Mouse (Mus musculus): ENCODE measurements around the gene Mrpl50. TPM values are rescaled to one million over a fixed set of nuclear protein-coding genes. Genes with fewer than 3 reads are reported as not detected.
"Not testable (repeated sequence)": the region's sequence is repeated elsewhere in the genome, so short reads cannot be mapped to it uniquely, and the experiment has no call there.

Mrpl50 gene
- polyA plus RNA-seq, 1 experiment, result 0.29 TPM

GRCm38 (mm10) chr4:49480104-49480760 is 40.7 kb downstream of the Mrpl50 start:
- H3K36me3 ChIP-seq (ENCODE audit: control insufficient read depth), result no peaks in the 10 kb centered on the region; the same call in none of the 2 replicates
- H3K4me1 ChIP-seq (ENCODE audit: control insufficient read depth), result peaks cover 56% of the 10 kb centered on the region
- TF ChIP-seq GATA1 (IDR thresholded peaks at IDR 0.05; ENCODE audit: low read length), result no peak
- TF ChIP-seq TAL1 (IDR thresholded peaks at IDR 0.05; ENCODE audit: low read length), result no peak
- no peak overlapping the region for H3K4me3 ChIP-seq (replicated peaks)
- H3K9me3 ChIP-seq (ENCODE audit: control insufficient read depth, low read length), result no peaks in the 10 kb centered on the region
- no peaks in the 10 kb centered on the region for H3K27me3 ChIP-seq (ENCODE audit: control insufficient read depth)

- H3K27me3 ChIP-seq (ENCODE audit: control insufficient read depth); H3K9me3 ChIP-seq (ENCODE audit: control insufficient read depth, low read length); H3K36me3 ChIP-seq (ENCODE audit: control insufficient read depth); H3K4me3 ChIP-seq (replicated peaks): not testable (repeated sequence)
- H3K4me1 ChIP-seq (ENCODE audit: control insufficient read depth), result peaks cover 68% of the 10 kb centered on the region
Observed at GRCm38 (mm10) chr4:49479035-49479434, 41.9 kb downstream of the Mrpl50 start.

GRCm38 (mm10) chr4:49478118-49478877 is 42.6 kb downstream of the Mrpl50 start:
- Histone ChIP-seq H3K27me3 (ENCODE audit: control insufficient read depth) (no peaks in the 10 kb centered on the region), H3K4me3 (replicated peaks) (peak overlapping the region; percentile 60), H3K9me3 (ENCODE audit: control insufficient read depth, low read length) (no peaks in the 10 kb centered on the region), H3K36me3 (ENCODE audit: control insufficient read depth) (no peaks in the 10 kb centered on the region; the same call in none of the 2 replicates), H3K4me1 (ENCODE audit: control insufficient read depth) (peaks cover 75% of the 10 kb centered on the region)
- TF ChIP-seq GATA1 (IDR thresholded peaks at IDR 0.05; ENCODE audit: low read length) (no peak), TAL1 (IDR thresholded peaks at IDR 0.05; ENCODE audit: low read length) (peak; percentile 58; the same call in 2 of the 3 replicates)

- peak overlapping the region; percentile 44 for H3K4me3 ChIP-seq (replicated peaks)
- H3K4me1 ChIP-seq (ENCODE audit: control insufficient read depth), result peaks cover 64% of the 10 kb centered on the region
- H3K36me3 ChIP-seq (ENCODE audit: control insufficient read depth), result no peaks in the 10 kb centered on the region; the same call in 1 of the 2 replicates
- no peaks in the 10 kb centered on the region for H3K9me3 ChIP-seq (ENCODE audit: control insufficient read depth, low read length)
- H3K27me3 ChIP-seq (ENCODE audit: control insufficient read depth), result no peaks in the 10 kb centered on the region
- TF ChIP-seq TAL1 (IDR thresholded peaks at IDR 0.05; ENCODE audit: low read length) (peak; percentile 57; the same call in 2 of the 3 replicates), GATA1 (IDR thresholded peaks at IDR 0.05; ENCODE audit: low read length) (peak; percentile 59)
Observed at GRCm38 (mm10) chr4:49474583-49474982, 46.3 kb downstream of the Mrpl50 start.

GRCm38 (mm10) chr4:49473435-49474100 is 47.3 kb downstream of the Mrpl50 start, which contains the start of gene Acnat1:
Gene Acnat1, minus strand, starts transcription at chr4:49473912.
- Histone ChIP-seq H3K36me3 (ENCODE audit: control insufficient read depth) (no peaks in the 10 kb centered on the region; the same call in 1 of the 2 replicates), H3K4me1 (ENCODE audit: control insufficient read depth) (peaks cover 58% of the 10 kb centered on the region), H3K4me3 (replicated peaks) (peak within 1 kb of the TSS; percentile 44), H3K27me3 (ENCODE audit: control insufficient read depth) (no peaks in the 10 kb centered on the region), H3K9me3 (ENCODE audit: control insufficient read depth, low read length) (no peaks in the 10 kb centered on the region)
- TF ChIP-seq GATA1 (IDR thresholded peaks at IDR 0.05; ENCODE audit: low read length) (no peak), TAL1 (IDR thresholded peaks at IDR 0.05; ENCODE audit: low read length) (no peak)

GRCm38 (mm10) chr4:49469435-49470151 is 51.3 kb downstream of the Mrpl50 start:
- peaks cover 11% of the 10 kb centered on the region for H3K9me3 ChIP-seq (ENCODE audit: control insufficient read depth, low read length)

GRCm38 (mm10) chr4:49467360-49467759 is 53.5 kb downstream of the Mrpl50 start:
- H3K27me3 ChIP-seq (ENCODE audit: control insufficient read depth), result no peaks in the 10 kb centered on the region

More at GRCm38 (mm10) chr4:49469435-49470151, 51.3 kb downstream of the Mrpl50 start:
- Histone ChIP-seq H3K4me3 (replicated peaks) (no peak overlapping the region), H3K4me1 (ENCODE audit: control insufficient read depth) (peaks cover 19% of the 10 kb centered on the region), H3K27me3 (ENCODE audit: control insufficient read depth) (no peaks in the 10 kb centered on the region), H3K36me3 (ENCODE audit: control insufficient read depth) (no peaks in the 10 kb centered on the region)
- TF ChIP-seq GATA1 (IDR thresholded peaks at IDR 0.05; ENCODE audit: low read length), result no peak
- no peak for TF ChIP-seq TAL1 (IDR thresholded peaks at IDR 0.05; ENCODE audit: low read length)

More at GRCm38 (mm10) chr4:49467360-49467759, 53.5 kb downstream of the Mrpl50 start:
- peaks cover 11% of the 10 kb centered on the region for H3K9me3 ChIP-seq (ENCODE audit: control insufficient read depth, low read length)
- no peaks in the 10 kb centered on the region for H3K4me1 ChIP-seq (ENCODE audit: control insufficient read depth)
- no peak overlapping the region for H3K4me3 ChIP-seq (replicated peaks)
- TF ChIP-seq TAL1 (IDR thresholded peaks at IDR 0.05; ENCODE audit: low read length) (no peak), GATA1 (IDR thresholded peaks at IDR 0.05; ENCODE audit: low read length) (no peak)
- H3K36me3 ChIP-seq (ENCODE audit: control insufficient read depth), result no peaks in the 10 kb centered on the region

Other genes with a start within 250 kb of the Mrpl50 start
- gene Acnat2, start 112.9 kb downstream of the Mrpl50 start, polyA plus RNA-seq (2012), result not detected in 2 replicates
- not detected in 2 replicates for gene Acnat1, start 47.2 kb downstream of the Mrpl50 start, polyA plus RNA-seq (2012)
- not detected in 2 replicates for gene Baat, start 14.5 kb downstream of the Mrpl50 start, polyA plus RNA-seq (2012)
- gene Zfp189, start 83 bp upstream of the Mrpl50 start, polyA plus RNA-seq (2012), result 0.06 TPM in 1 of 2 replicates, not detected in the other
- 0.04 TPM in 1 of 2 replicates, not detected in the other for gene Aldob, start 28.5 kb upstream of the Mrpl50 start, polyA plus RNA-seq (2012)
- 0.20 and 0.23 TPM in 2 replicates for gene Tmem246, start 76.8 kb upstream of the Mrpl50 start, polyA plus RNA-seq (2012)
- 0.76 and 0.90 TPM in 2 replicates for gene Rnf20, start 110.9 kb upstream of the Mrpl50 start, polyA plus RNA-seq (2012)
- gene Ppp3r2, start 160.9 kb upstream of the Mrpl50 start, polyA plus RNA-seq (2012), result not detected in 2 replicates